Mouse (Mus musculus) CH12.LX (cell line): ENCODE measurements around the gene Kxd1. TPM values are rescaled to one million over a fixed set of nuclear protein-coding genes. Genes with fewer than 3 reads are reported as not detected.

Source experiments
- DNase-seq: peaks from one replicate; pipeline ENCODE4 v3.0.0-alpha.2; 2013; ENCODE audit errors: extremely low read depth
- H3K27ac ChIP-seq: 2 replicates; pipeline ENCODE4 v1.5.1; 2012; ENCODE audit warnings: low read depth, mild to moderate bottlenecking, control low read depth, moderate library complexity; ENCODE audit not compliant: insufficient read depth
- H3K27me3 ChIP-seq: replicated peaks from 2 replicates; pipeline ENCODE3; 2012; ENCODE audit warnings: inconsistent platforms
- H3K36me3 ChIP-seq, 2 experiments: replicated peaks in 1 of 2; 2 replicates each; pipeline versions ENCODE3 to v1.6.1; 2012; ENCODE audit warnings: inconsistent platforms in 1 of 2, low read length in 1 of 2, mild to moderate bottlenecking in 1 of 2, mixed read lengths in 1 of 2, moderate library complexity in 1 of 2; ENCODE audit not compliant: control insufficient read depth in 1 of 2, insufficient read depth in 1 of 2
- H3K4me1 ChIP-seq, 2 experiments: 2 replicates each; pipeline ENCODE4 v1.6.1; 2012; ENCODE audit warnings: inconsistent platforms in 1 of 2, moderate library complexity in 1 of 2; ENCODE audit not compliant: insufficient read depth in 2 of 2, control insufficient read depth in 1 of 2
- H3K4me2 ChIP-seq: 2 replicates; pipeline ENCODE4 v1.6.1; 2012; ENCODE audit warnings: low read depth, mild to moderate bottlenecking, control low read depth; ENCODE audit not compliant: poor library complexity, insufficient read depth, severe bottlenecking
- H3K4me3 ChIP-seq, 3 experiments: fragments of 150-350 bp in 1 of 3; sonication (generic) in 1 of 3; replicated peaks in 1 of 3; 2 replicates each; pipeline versions ENCODE3 to v1.5.1; 2011 to 2012; ENCODE audit warnings: low read depth in 2 of 3, low read length in 2 of 3, mild to moderate bottlenecking in 2 of 3, moderate library complexity in 2 of 3, control low read depth in 1 of 3, improper control_type of control experiment in 1 of 3, inconsistent platforms in 1 of 3, mixed read lengths in 1 of 3; ENCODE audit not compliant: poor library complexity in 1 of 3
- H3K79me2 ChIP-seq: replicated peaks from 2 replicates; pipeline ENCODE4 v1.6.1; 2012; ENCODE audit warnings: mild to moderate bottlenecking, moderate library complexity; ENCODE audit not compliant: control insufficient read depth, poor library complexity, insufficient read depth, severe bottlenecking; ENCODE audit errors: extremely low read depth
- H3K9ac ChIP-seq: 2 replicates; pipeline ENCODE4 v1.6.1; 2012; ENCODE audit warnings: low read depth, mild to moderate bottlenecking, control low read depth, moderate library complexity; ENCODE audit not compliant: insufficient read depth
- H3K9me3 ChIP-seq: replicated peaks from 2 replicates; pipeline ENCODE3; 2012; ENCODE audit warnings: low read length, inconsistent platforms, mixed read lengths
- CTCF ChIP-seq, 2 experiments: IDR thresholded peaks in 1 of 2; conservative IDR thresholded peaks in 1 of 2; 2 replicates each; pipeline ENCODE4 v1.5.1; 2011 to 2012; ENCODE audit warnings: low read depth in 2 of 2, low read length in 2 of 2, improper control_type of control experiment in 1 of 2, inconsistent platforms in 1 of 2, mild to moderate bottlenecking in 1 of 2, moderate library complexity in 1 of 2
- ELF1 ChIP-seq: IDR thresholded peaks from 2 replicates; pipeline ENCODE4 v1.6.1; 2014; ENCODE audit warnings: low read depth, mild to moderate bottlenecking, inconsistent platforms, low read length, improper control_type of control experiment
- EP300 ChIP-seq: IDR thresholded peaks from 2 replicates; pipeline ENCODE4 v1.6.1; 2011; ENCODE audit warnings: low read length, improper control_type of control experiment
- ETS1 ChIP-seq: conservative IDR thresholded peaks from 2 replicates; pipeline ENCODE4 v1.6.1; 2012; ENCODE audit warnings: low read depth, mild to moderate bottlenecking, inconsistent platforms, low read length, improper control_type of control experiment, moderate library complexity
- GABPA ChIP-seq: IDR thresholded peaks from 2 replicates; pipeline ENCODE4 v1.6.1; 2012; ENCODE audit warnings: low read depth, low read length, improper control_type of control experiment, inconsistent platforms; ENCODE audit not compliant: insufficient replicate concordance
- IRF4 ChIP-seq: IDR thresholded peaks from 2 replicates; pipeline ENCODE4 v1.6.1; 2014; ENCODE audit warnings: low read depth, mild to moderate bottlenecking, inconsistent platforms, low read length, improper control_type of control experiment
- JUND ChIP-seq: conservative IDR thresholded peaks from 2 replicates; pipeline ENCODE4 v1.6.1; 2011; ENCODE audit warnings: low read depth, low read length, improper control_type of control experiment
- MAX ChIP-seq: IDR thresholded peaks from 2 replicates; pipeline ENCODE4 v1.6.1; 2011; ENCODE audit warnings: low read length, improper control_type of control experiment
- MYC ChIP-seq: IDR thresholded peaks from 2 replicates; pipeline ENCODE4 v1.6.1; 2011; ENCODE audit warnings: low read depth, mild to moderate bottlenecking, improper control_type of control experiment, low read length
- NELFE ChIP-seq: IDR thresholded peaks from 2 replicates; pipeline ENCODE4 v1.6.1; 2011; ENCODE audit warnings: low read depth, low read length, improper control_type of control experiment
- NRF1 ChIP-seq: IDR thresholded peaks from 2 replicates; pipeline ENCODE4 v1.6.1; 2014; ENCODE audit warnings: low read depth, mild to moderate bottlenecking, inconsistent platforms, low read length, improper control_type of control experiment, moderate library complexity
- POLR2AphosphoS2 ChIP-seq: IDR thresholded peaks from 2 replicates; pipeline ENCODE4 v1.6.1; 2011; ENCODE audit warnings: low read depth, low read length, improper control_type of control experiment
- RCOR1 ChIP-seq: conservative IDR thresholded peaks from 2 replicates; pipeline ENCODE4 v1.6.1; 2012; ENCODE audit warnings: low read depth, mild to moderate bottlenecking, inconsistent platforms, low read length, improper control_type of control experiment
- SIN3A ChIP-seq: IDR thresholded peaks from 2 replicates; pipeline ENCODE4 v1.6.1; 2012; ENCODE audit warnings: low read length, improper control_type of control experiment, inconsistent platforms
- TCF12 ChIP-seq: IDR thresholded peaks from 2 replicates; pipeline ENCODE4 v1.6.1; 2014; ENCODE audit warnings: low read depth, mild to moderate bottlenecking, inconsistent platforms, low read length, improper control_type of control experiment
- USF1 ChIP-seq: IDR thresholded peaks from 2 replicates; pipeline ENCODE4 v1.6.1; 2014; ENCODE audit warnings: low read depth, mild to moderate bottlenecking, inconsistent platforms, low read length, improper control_type of control experiment
- USF2 ChIP-seq: conservative IDR thresholded peaks from 2 replicates; pipeline ENCODE4 v1.6.1; 2011; ENCODE audit warnings: low read depth, low read length, improper control_type of control experiment
- ZC3H11A ChIP-seq: IDR thresholded peaks from 2 replicates; pipeline ENCODE4 v1.6.1; 2012; ENCODE audit warnings: low read depth, mild to moderate bottlenecking, inconsistent platforms, low read length, improper control_type of control experiment
- ZMIZ1 ChIP-seq: IDR thresholded peaks from 2 replicates; pipeline ENCODE4 v1.6.1; 2012; ENCODE audit warnings: low read depth, mild to moderate bottlenecking, inconsistent platforms, low read length, improper control_type of control experiment
- dilution Hi-C: fragments of 300-500 bp; cut with MboI; formaldehyde crosslinking; loops from 2 replicates; pipeline ENCODE4 v1.14.3; 2020; ENCODE audit warnings: low sequenced_read_pairs; ENCODE audit not compliant: extremely low pct_unique_long_range_greater_than_20kb, extremely low pct_ligation_motif_present
- in situ Hi-C: fragments of 300-500 bp; cut with MboI; formaldehyde crosslinking; loops from 3 replicates; pipeline ENCODE4 v1.14.3; 2019; ENCODE audit warnings: low sequenced_read_pairs, low pct_ligation_motif_present, low pct_unique_long_range_greater_than_20kb, mixed read lengths
- polyA plus RNA-seq: library from polyadenylated mRNA; unstranded; fragments of >175 nt; gene quantifications from 2 replicates; pipeline ENCODE4 v1.2.1, GENCODE M21; 2012; ENCODE audit warnings: low read depth; ENCODE audit not compliant: insufficient read length
- total RNA-seq, 2 experiments: library from RNA; depleted of rRNA; stranded (reverse); fragments of 300-350 nt in 1 of 2; fragments of >200 nt in 1 of 2; gene quantifications; 2 replicates each; pipeline ENCODE4 v1.2.3; 2012 to 2014

Gene Kxd1
- total and polyA plus RNA-seq, 3 experiments, result 56.6 to 68.0 (median 63.4) TPM

GRCm38 (mm10) chr8:70549412-70550184 lies 21.8 kb upstream of the Kxd1 start:
- dilution Hi-C loops (no loop called here), in situ Hi-C loops (loop anchor here (10.0 kb wide), 1 partner anchor 55 kb away; the partner anchor contains the start of gene Ssbp4)
- H3K36me3 ChIP-seq, result peaks cover 3 to 58% of the 10 kb centered on the region in 2 experiments
- H3K4me1 ChIP-seq, result peaks cover 4 to 31% of the 10 kb centered on the region in 2 experiments; a peak in 3 of 4 replicates
- H3K27me3 ChIP-seq, result no peaks in the 10 kb centered on the region
- H3K9ac ChIP-seq, result no peak overlapping the region
- H3K9me3 ChIP-seq, result no peaks in the 10 kb centered on the region
- peaks cover 23% of the 10 kb centered on the region for H3K79me2 ChIP-seq
- no peak overlapping the region for H3K4me2 ChIP-seq
- no peak overlapping the region for H3K4me3 ChIP-seq
- H3K27ac ChIP-seq, result no peak overlapping the region
- no peak for DNase-seq
- no peak for TF ChIP-seq ZMIZ1
- TF ChIP-seq CTCF (conservative IDR thresholded peaks at IDR 0.05 in 1 of 2, IDR thresholded peaks at IDR 0.05 in 1 of 2; ENCODE audit: low read depth in 2 of 2, low read length in 2 of 2), result peak in 1 of 2 experiments; percentile 32; a peak in 2 of 4 replicates
- no peak for TF ChIP-seq ZC3H11A
- no peak for TF ChIP-seq RCOR1
- no peak for TF ChIP-seq IRF4
- no peak for TF ChIP-seq JUND
- no peak for TF ChIP-seq ELF1
- 0 out of 2 replicates have a peak, but pooled peaks have one; percentile 35 for TF ChIP-seq MYC

GRCm38 (mm10) chr8:70547762-70548161 lies 20.0 kb upstream of the Kxd1 start:
- peaks cover 6 to 43% of the 10 kb centered on the region in 2 experiments; a peak in 3 of 4 replicates for H3K4me1 ChIP-seq
- in situ Hi-C loops, result loop anchor here (10.0 kb wide), 1 partner anchor 57 kb away; the partner anchor contains the start of gene Ssbp4
- no peak overlapping the region for H3K4me2 ChIP-seq
- H3K27ac ChIP-seq, result no peak overlapping the region
- no peak overlapping the region for H3K9ac ChIP-seq
- H3K27me3 ChIP-seq, result no peaks in the 10 kb centered on the region
- no peak for DNase-seq
- dilution Hi-C loops, result no loop called here
- no peak overlapping the region for H3K4me3 ChIP-seq
- no peak for TF ChIP-seq RCOR1
- TF ChIP-seq, all 38 proteins: peak for 0
- Histone ChIP-seq H3K9me3 (no peaks in the 10 kb centered on the region), H3K36me3 (peaks cover 3 to 62% of the 10 kb centered on the region in 2 experiments), H3K79me2 (peaks cover 26% of the 10 kb centered on the region)

GRCm38 (mm10) chr8:70546412-70546811 lies 18.7 kb upstream of the Kxd1 start:
- no peak for DNase-seq
- no peak for TF ChIP-seq POLR2AphosphoS2
- no peak for TF ChIP-seq USF1
- TF ChIP-seq TCF12, result no peak
- no peak for TF ChIP-seq NRF1
- TF ChIP-seq IRF4, result no peak
- TF ChIP-seq MAX, result no peak
- TF ChIP-seq CTCF (conservative IDR thresholded peaks at IDR 0.05 in 1 of 2, IDR thresholded peaks at IDR 0.05 in 1 of 2; ENCODE audit: low read depth in 2 of 2, low read length in 2 of 2), result no peak
- no peak for TF ChIP-seq NELFE
- TF ChIP-seq USF2, result no peak
- no peak for TF ChIP-seq GABPA
- no peak for TF ChIP-seq ETS1
- TF ChIP-seq EP300, result no peak
- no peak for TF ChIP-seq SIN3A
- TF ChIP-seq, all 38 proteins: peak for 0
- H3K4me3 ChIP-seq, result no peak overlapping the region
- H3K9ac ChIP-seq, result no peak overlapping the region
- H3K27ac ChIP-seq, result no peak overlapping the region
- no peaks in the 10 kb centered on the region for H3K27me3 ChIP-seq
- peaks cover 6 to 46% of the 10 kb centered on the region in 2 experiments; a peak in 3 of 4 replicates for H3K4me1 ChIP-seq
- dilution Hi-C loops, result no loop called here
- in situ Hi-C loops, result loop anchor here (10.0 kb wide), 1 partner anchor 58 kb away; the partner anchor contains the start of gene Ssbp4
- no peak overlapping the region for H3K4me2 ChIP-seq
- peaks cover 3 to 61% of the 10 kb centered on the region in 2 experiments for H3K36me3 ChIP-seq
- no peaks in the 10 kb centered on the region for H3K9me3 ChIP-seq
- peaks cover 36% of the 10 kb centered on the region for H3K79me2 ChIP-seq
